Mouse (Mus musculus) left cerebral cortex, postnatal 25 days (tissue): ENCODE measurements around the gene Ccpg1. TPM values are rescaled to one million over a fixed set of nuclear protein-coding genes. Genes with fewer than 3 reads are reported as not detected.
A peak's percentile ranks its signal among the peaks of the same experiment; 100 is the strongest.

Experiments used
- DNase-seq, 2 experiments: peaks; one replicate each; pipeline ENCODE4 v3.0.0; 2022; ENCODE audit warnings: low spot score in 2 of 2, mixed read lengths in 1 of 2
- intact Hi-C: fragments of 180-260 bp; cut with DNase I; formaldehyde crosslinking; loops from one replicate; pipeline ENCODE4 v1.15.1; 2025
- microRNA-seq, 2 experiments: library from miRNA; unstranded; fragments of <30 nt; microRNA quantifications; one replicate each; pipeline ENCODE4 v1.2.0; 2022
- total RNA-seq, 2 experiments: library from RNA; stranded (reverse); gene quantifications; 2 replicates each; pipeline ENCODE4 v1.2.3; 2021

Gene Ccpg1
- total RNA-seq, 2 experiments from 2014 or later: 111 to 123 TPM

- intact Hi-C loops: no loop called here
- peak; percentile 94 to 96 for DNase-seq
Observed at GRCm38 (mm10) chr9:73039222-73039945, 54.2 kb downstream of the Ccpg1 start.

- intact Hi-C loops: loop anchor here (5.0 kb wide), 1 partner anchor 73 kb away; no protein-coding TSS in a partner anchor
Observed at GRCm38 (mm10) chr9:73040080-73040479, 54.9 kb downstream of the Ccpg1 start, which contains the start of gene Pigb. Gene Pigb, minus strand, starts transcription at chr9:73040378.

GRCm38 (mm10) chr9:73044146-73045079 lies 59.2 kb downstream of the Ccpg1 start, which contains the start of gene Rab27a:
Gene Rab27a, plus strand, starts transcription at chr9:73044854.
- DNase-seq: peak; percentile 80 to 83
- intact Hi-C loops: loop anchor here (1.0 to 5.0 kb wide), 2 partner anchors 47 to 77 kb away; no protein-coding TSS in a partner anchor

More at GRCm38 (mm10) chr9:73040080-73040479, 54.9 kb downstream of the Ccpg1 start, which contains the start of gene Pigb:
- peak in 1 of 2 experiments; percentile 11 for DNase-seq

GRCm38 (mm10) chr9:73045204-73045603 lies 60.0 kb downstream of the Ccpg1 start:
- intact Hi-C loops: no loop called here
- DNase-seq: no peak

- intact Hi-C loops: no loop called here
Observed at GRCm38 (mm10) chr9:73045711-73046110, 60.5 kb downstream of the Ccpg1 start.

GRCm38 (mm10) chr9:73047906-73048305 lies 62.7 kb downstream of the Ccpg1 start:
- intact Hi-C loops: no loop called here
- no peak for DNase-seq

More at GRCm38 (mm10) chr9:73045711-73046110, 60.5 kb downstream of the Ccpg1 start:
- DNase-seq: no peak

- DNase-seq: no peak
- intact Hi-C loops: no loop called here
Observed at GRCm38 (mm10) chr9:73048927-73049326, 63.7 kb downstream of the Ccpg1 start.

- intact Hi-C loops: no loop called here
- DNase-seq: no peak
Observed at GRCm38 (mm10) chr9:73049833-73050232, 64.6 kb downstream of the Ccpg1 start.

GRCm38 (mm10) chr9:73050606-73051005 lies 65.4 kb downstream of the Ccpg1 start:
- no peak for DNase-seq
- intact Hi-C loops: no loop called here

GRCm38 (mm10) chr9:73055441-73055911 lies 70.2 kb downstream of the Ccpg1 start:
- intact Hi-C loops: no loop called here

GRCm38 (mm10) chr9:73059224-73059623 lies 74.0 kb downstream of the Ccpg1 start:
- no peak for DNase-seq
- intact Hi-C loops: no loop called here

More at GRCm38 (mm10) chr9:73055441-73055911, 70.2 kb downstream of the Ccpg1 start:
- no peak for DNase-seq

- intact Hi-C loops: no loop called here
- no peak for DNase-seq
Observed at GRCm38 (mm10) chr9:73063621-73064290, 78.5 kb downstream of the Ccpg1 start.

Small RNA genes within 50 kb of the gene (microRNA-seq; reads per million reads assigned to microRNA genes)
- gene Gm27353: 0 reads per million in 2 experiments

Other genes with a start within 250 kb of the Ccpg1 start
- 1 to 10 TPM; 1.1 to 1.7 TPM for gene Prtg, start 178.6 kb upstream of the Ccpg1 start, total RNA-seq
- 10 to 100 TPM; 14.5 to 14.6 TPM for gene Pygo1, start 59.8 kb upstream of the Ccpg1 start, total RNA-seq
- 1 to 10 TPM in 1 of 2 experiments, under 1 TPM in 1; 0.62 to 1.4 TPM for gene Dyx1c1, start 26.6 kb upstream of the Ccpg1 start, total RNA-seq
- under 1 TPM in 1 of 2 experiments, not detected in 1; 0.09 TPM for gene Gm44503, start 26.6 kb upstream of the Ccpg1 start, total RNA-seq
- 10 to 100 TPM in 1 of 2 experiments, 1 to 10 TPM in 1; 9.0 to 10.1 TPM for gene Ccpg1os, start within 50 bp of the Ccpg1 start, total RNA-seq
- 10 to 100 TPM; 14.6 to 16.7 TPM for gene Pigb, start 54.9 kb downstream of the Ccpg1 start, total RNA-seq
- gene Rab27a, start 59.4 kb downstream of the Ccpg1 start, total RNA-seq: 1 to 10 TPM; 4.9 to 8.1 TPM
- gene Khdc3, start 116.4 kb downstream of the Ccpg1 start, total RNA-seq: 1 to 10 TPM; 1.3 to 2.4 TPM
- gene Gm20509, start 117.0 kb downstream of the Ccpg1 start, total RNA-seq: not detected
- gene Rsl24d1, start 128.0 kb downstream of the Ccpg1 start, total RNA-seq: 10 to 100 TPM; 55.7 to 62.4 TPM